Mouse (Mus musculus): ENCODE results near the gene Cdh6. TPM values are rescaled to one million over a fixed set of nuclear protein-coding genes. Genes with fewer than 3 reads are reported as not detected.

Gene Cdh6
- polyA plus RNA-seq, 1 experiment from 2014 or later: 16.8 TPM

GRCm38 (mm10) chr15:13181430-13181829 lies 8.0 kb upstream of the Cdh6 start:
- H3K27ac ChIP-seq (replicated peaks): no peak overlapping the region
- ATAC-seq (ENCODE audit: low read depth): no peak
- H3K27me3 ChIP-seq: no peaks in the 10 kb centered on the region
- H3K36me3 ChIP-seq: no peaks in the 10 kb centered on the region
- no peaks in the 10 kb centered on the region for H3K4me1 ChIP-seq (replicated peaks)
- no peak overlapping the region for H3K9ac ChIP-seq
- no peaks in the 10 kb centered on the region for H3K9me3 ChIP-seq
- no peak overlapping the region for H3K4me3 ChIP-seq
- WGBS: 52% methylated on average over 8 of the region's 8 CpGs
- H3K4me2 ChIP-seq: no peak overlapping the region

GRCm38 (mm10) chr15:13181014-13181413 lies 7.5 kb upstream of the Cdh6 start:
- ATAC-seq (ENCODE audit: low read depth): no peak
- no peaks in the 10 kb centered on the region for H3K9me3 ChIP-seq
- no peak overlapping the region for H3K27ac ChIP-seq (replicated peaks)
- 40% methylated on average over 4 of the region's 4 CpGs for WGBS
- H3K4me1 ChIP-seq (replicated peaks): 0 out of 2 replicates have a peak, but pooled peaks cover 2% of the 10 kb centered on the region
- H3K9ac ChIP-seq: no peak overlapping the region
- H3K4me3 ChIP-seq: no peak overlapping the region
- H3K27me3 ChIP-seq: 0 out of 2 replicates have a peak, but pooled peaks cover under 1% of the 10 kb centered on the region
- no peaks in the 10 kb centered on the region for H3K36me3 ChIP-seq
- H3K4me2 ChIP-seq: no peak overlapping the region

- Histone ChIP-seq H3K4me1 (replicated peaks) (peaks cover 34% of the 10 kb centered on the region), H3K4me2 (no peak overlapping the region), H3K36me3 (no peaks in the 10 kb centered on the region), H3K9ac (no peak overlapping the region), H3K4me3 (no peak overlapping the region), H3K9me3 (no peaks in the 10 kb centered on the region), H3K27me3 (peaks cover 7% of the 10 kb centered on the region; the same call in 1 of the 2 replicates), H3K27ac (replicated peaks) (no peak overlapping the region)
- WGBS: 22% methylated on average over 9 of the region's 9 CpGs
- no peak for ATAC-seq (ENCODE audit: low read depth)
Measured at GRCm38 (mm10) chr15:13175978-13176377, 2.5 kb upstream of the Cdh6 start.

GRCm38 (mm10) chr15:13174618-13174980 lies 1.1 kb upstream of the Cdh6 start:
- H3K27me3 ChIP-seq: peaks cover 10% of the 10 kb centered on the region; the same call in 1 of the 2 replicates
- peak overlapping the region; percentile 81; the same call in 1 of the 2 replicates for H3K9ac ChIP-seq
- peak overlapping the region; percentile 89 for H3K4me2 ChIP-seq
- peak overlapping the region; percentile 68 for H3K4me3 ChIP-seq
- no peaks in the 10 kb centered on the region for H3K36me3 ChIP-seq
- ATAC-seq (ENCODE audit: low read depth): no peak
- H3K4me1 ChIP-seq (replicated peaks): peaks cover 38% of the 10 kb centered on the region
- no peak overlapping the region; the same call in 1 of the 2 replicates for H3K27ac ChIP-seq (replicated peaks)
- 12% methylated on average over 6 of the region's 6 CpGs for WGBS
- H3K9me3 ChIP-seq: no peaks in the 10 kb centered on the region

GRCm38 (mm10) chr15:13173840-13174617 lies 554 bp upstream of the Cdh6 start:
- under 1% methylated on average over 27 of the region's 27 CpGs for WGBS
- peak; percentile 29 for ATAC-seq (ENCODE audit: low read depth)

GRCm38 (mm10) chr15:13172365-13173070 lies 957 bp downstream of the Cdh6 start:
- Histone ChIP-seq H3K9me3 (no peaks in the 10 kb centered on the region), H3K27ac (replicated peaks) (peak overlapping the region; percentile 88), H3K27me3 (peaks cover 10% of the 10 kb centered on the region; the same call in 1 of the 2 replicates), H3K9ac (peak overlapping the region; percentile 81), H3K4me2 (peak overlapping the region; percentile 89), H3K36me3 (no peaks in the 10 kb centered on the region), H3K4me1 (replicated peaks) (peaks cover 38% of the 10 kb centered on the region), H3K4me3 (peak overlapping the region; percentile 68)
- WGBS: 1% methylated on average over 26 of the region's 26 CpGs
- peak; percentile 21; the same call in 1 of the 2 replicates for ATAC-seq (ENCODE audit: low read depth)

More at GRCm38 (mm10) chr15:13173840-13174617, 554 bp upstream of the Cdh6 start:
- Histone ChIP-seq H3K4me2 (peak overlapping the region; percentile 89), H3K9me3 (no peaks in the 10 kb centered on the region), H3K4me1 (replicated peaks) (peaks cover 38% of the 10 kb centered on the region), H3K27ac (replicated peaks) (peak overlapping the region; percentile 88), H3K27me3 (peaks cover 10% of the 10 kb centered on the region; the same call in 1 of the 2 replicates), H3K9ac (peak overlapping the region; percentile 81), H3K4me3 (peak overlapping the region; percentile 68), H3K36me3 (no peaks in the 10 kb centered on the region)

- peak overlapping the region; percentile 81 for H3K9ac ChIP-seq
- peaks cover 38% of the 10 kb centered on the region for H3K4me1 ChIP-seq (replicated peaks)
- ATAC-seq (ENCODE audit: low read depth): no peak
- WGBS: 1% methylated on average over 16 of the region's 16 CpGs
- no peaks in the 10 kb centered on the region for H3K36me3 ChIP-seq
- peak overlapping the region; percentile 88 for H3K27ac ChIP-seq (replicated peaks)
- H3K4me2 ChIP-seq: peak overlapping the region; percentile 89
- peak overlapping the region; percentile 68 for H3K4me3 ChIP-seq
- peaks cover 10% of the 10 kb centered on the region; the same call in 1 of the 2 replicates for H3K27me3 ChIP-seq
- H3K9me3 ChIP-seq: no peaks in the 10 kb centered on the region
Measured at GRCm38 (mm10) chr15:13171486-13172364, 1.8 kb downstream of the Cdh6 start.

GRCm38 (mm10) chr15:13165094-13165885 lies 8.2 kb downstream of the Cdh6 start:
- H3K27ac ChIP-seq (replicated peaks): no peak overlapping the region
- no peak for ATAC-seq (ENCODE audit: low read depth)
- H3K4me2 ChIP-seq: no peak overlapping the region
- H3K27me3 ChIP-seq: no peaks in the 10 kb centered on the region
- no peak overlapping the region for H3K4me3 ChIP-seq
- H3K4me1 ChIP-seq (replicated peaks): no peaks in the 10 kb centered on the region
- WGBS: 94% methylated on average over 13 of the region's 13 CpGs
- H3K9ac ChIP-seq: no peak overlapping the region
- no peaks in the 10 kb centered on the region for H3K36me3 ChIP-seq
- H3K9me3 ChIP-seq: no peaks in the 10 kb centered on the region

- Histone ChIP-seq H3K4me3 (no peak overlapping the region), H3K9ac (no peak overlapping the region), H3K4me1 (replicated peaks) (0 out of 2 replicates have a peak, but pooled peaks cover 3% of the 10 kb centered on the region), H3K9me3 (no peaks in the 10 kb centered on the region), H3K27ac (replicated peaks) (no peak overlapping the region), H3K4me2 (no peak overlapping the region), H3K27me3 (no peaks in the 10 kb centered on the region), H3K36me3 (no peaks in the 10 kb centered on the region)
- WGBS: 91% methylated on average over 5 of the region's 5 CpGs
- no peak for ATAC-seq (ENCODE audit: low read depth)
Measured at GRCm38 (mm10) chr15:13155820-13156219, 17.7 kb downstream of the Cdh6 start.

GRCm38 (mm10) chr15:13155418-13155817 lies 18.1 kb downstream of the Cdh6 start:
- Histone ChIP-seq H3K27me3 (no peaks in the 10 kb centered on the region), H3K4me3 (no peak overlapping the region)
- WGBS: 79% methylated on average over 6 of the region's 6 CpGs

GRCm38 (mm10) chr15:13141983-13142382 lies 31.5 kb downstream of the Cdh6 start:
- H3K4me2 ChIP-seq: no peak overlapping the region

More at GRCm38 (mm10) chr15:13155418-13155817, 18.1 kb downstream of the Cdh6 start:
- ATAC-seq (ENCODE audit: low read depth): no peak
- H3K9ac ChIP-seq: no peak overlapping the region
- H3K27ac ChIP-seq (replicated peaks): no peak overlapping the region
- no peaks in the 10 kb centered on the region for H3K9me3 ChIP-seq
- no peak overlapping the region for H3K4me2 ChIP-seq
- no peaks in the 10 kb centered on the region for H3K36me3 ChIP-seq
- H3K4me1 ChIP-seq (replicated peaks): 0 out of 2 replicates have a peak, but pooled peaks cover 3% of the 10 kb centered on the region

More at GRCm38 (mm10) chr15:13141983-13142382, 31.5 kb downstream of the Cdh6 start:
- Histone ChIP-seq H3K4me1 (replicated peaks) (peaks cover 4% of the 10 kb centered on the region; the same call in 1 of the 2 replicates), H3K36me3 (no peaks in the 10 kb centered on the region), H3K27me3 (no peaks in the 10 kb centered on the region), H3K9ac (no peak overlapping the region), H3K4me3 (no peak overlapping the region), H3K9me3 (no peaks in the 10 kb centered on the region; the same call in 1 of the 2 replicates), H3K27ac (replicated peaks) (no peak overlapping the region)
- 82% methylated on average over 4 of the region's 4 CpGs for WGBS
- no peak for ATAC-seq (ENCODE audit: low read depth)
